Mouse (Mus musculus): Measurements from ENCODE around the gene Crebrf. TPM values are rescaled to one million over a fixed set of nuclear protein-coding genes. Genes with fewer than 3 reads are reported as not detected.

The Crebrf gene
- polyA plus RNA-seq, 1 experiment from 2014 or later: 15.1 TPM

DNA sequence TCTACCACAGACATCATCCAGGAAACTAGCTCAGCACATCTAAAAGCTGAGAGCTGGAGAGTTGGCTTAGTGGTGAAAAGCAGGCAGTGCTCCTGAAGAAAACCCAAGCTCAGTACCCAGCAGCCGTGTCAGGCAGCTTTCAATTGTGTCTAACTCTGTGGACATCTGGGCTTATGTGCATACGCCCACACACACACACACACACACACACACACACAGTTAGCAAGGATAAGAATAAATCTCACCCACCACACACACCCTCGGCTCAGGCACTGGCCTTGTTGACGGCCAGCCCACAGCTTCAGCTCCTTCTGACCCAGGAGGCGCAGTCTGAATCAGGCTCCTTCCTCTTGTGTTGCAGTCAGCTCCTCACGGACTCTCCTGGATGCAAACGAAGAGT is 76.1 kb downstream of the Crebrf start:
- Histone ChIP-seq H3K27me3 (ENCODE audit: control insufficient read depth, insufficient read depth, low read length) (no peaks in the 10 kb centered on the region), H3K4me3 (ENCODE audit: low read depth, low read length) (no peak overlapping the region), H3K9ac (replicated peaks; ENCODE audit: low read depth, low read length) (no peak overlapping the region), H3K27ac (ENCODE audit: low read depth, low read length) (no peak overlapping the region), H3K9me3 (ENCODE audit: control insufficient read depth, low read length) (no peaks in the 10 kb centered on the region), H3K36me3 (ENCODE audit: control insufficient read depth, insufficient read depth, low read length) (peaks cover 44% of the 10 kb centered on the region), H3K4me2 (ENCODE audit: low read depth, low read length) (no peak overlapping the region), H3K4me1 (ENCODE audit: control insufficient read depth, insufficient read depth, low read length) (no peaks in the 10 kb centered on the region)
- no peak for ATAC-seq (ENCODE audit: low read depth)
- WGBS: 84% methylated on average over 7 of the region's 7 CpGs

DNA sequence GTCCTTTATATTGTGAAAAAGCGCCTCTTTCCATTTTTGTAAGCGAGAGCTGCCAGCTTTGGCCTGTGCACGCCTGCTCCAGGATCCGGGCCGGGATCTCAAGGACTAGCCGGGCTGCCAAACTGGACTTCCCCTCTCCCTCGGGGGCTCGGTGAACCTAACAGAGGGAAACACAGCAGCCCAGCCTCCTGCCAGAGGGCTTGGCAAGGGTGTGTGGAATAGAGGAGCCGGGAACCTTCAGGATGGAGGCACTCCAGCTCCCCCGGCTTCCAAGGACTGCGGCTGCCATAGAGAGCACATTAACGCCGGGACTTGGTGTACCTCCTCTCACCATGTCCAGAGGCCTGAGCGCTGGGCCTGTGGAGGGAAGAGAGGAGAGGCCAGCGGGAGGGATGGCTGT is 76.6 kb downstream of the Crebrf start:
- Histone ChIP-seq H3K4me1 (ENCODE audit: control insufficient read depth, insufficient read depth, low read length) (no peaks in the 10 kb centered on the region), H3K36me3 (ENCODE audit: control insufficient read depth, insufficient read depth, low read length) (peaks cover 41% of the 10 kb centered on the region), H3K9ac (replicated peaks; ENCODE audit: low read depth, low read length) (no peak overlapping the region), H3K4me3 (ENCODE audit: low read depth, low read length) (no peak overlapping the region), H3K27me3 (ENCODE audit: control insufficient read depth, insufficient read depth, low read length) (no peaks in the 10 kb centered on the region), H3K9me3 (ENCODE audit: control insufficient read depth, low read length) (no peaks in the 10 kb centered on the region), H3K27ac (ENCODE audit: low read depth, low read length) (no peak overlapping the region), H3K4me2 (ENCODE audit: low read depth, low read length) (no peak overlapping the region)
- 92% methylated on average over 15 of the region's 15 CpGs for WGBS
- no peak for ATAC-seq (ENCODE audit: low read depth)

DNA sequence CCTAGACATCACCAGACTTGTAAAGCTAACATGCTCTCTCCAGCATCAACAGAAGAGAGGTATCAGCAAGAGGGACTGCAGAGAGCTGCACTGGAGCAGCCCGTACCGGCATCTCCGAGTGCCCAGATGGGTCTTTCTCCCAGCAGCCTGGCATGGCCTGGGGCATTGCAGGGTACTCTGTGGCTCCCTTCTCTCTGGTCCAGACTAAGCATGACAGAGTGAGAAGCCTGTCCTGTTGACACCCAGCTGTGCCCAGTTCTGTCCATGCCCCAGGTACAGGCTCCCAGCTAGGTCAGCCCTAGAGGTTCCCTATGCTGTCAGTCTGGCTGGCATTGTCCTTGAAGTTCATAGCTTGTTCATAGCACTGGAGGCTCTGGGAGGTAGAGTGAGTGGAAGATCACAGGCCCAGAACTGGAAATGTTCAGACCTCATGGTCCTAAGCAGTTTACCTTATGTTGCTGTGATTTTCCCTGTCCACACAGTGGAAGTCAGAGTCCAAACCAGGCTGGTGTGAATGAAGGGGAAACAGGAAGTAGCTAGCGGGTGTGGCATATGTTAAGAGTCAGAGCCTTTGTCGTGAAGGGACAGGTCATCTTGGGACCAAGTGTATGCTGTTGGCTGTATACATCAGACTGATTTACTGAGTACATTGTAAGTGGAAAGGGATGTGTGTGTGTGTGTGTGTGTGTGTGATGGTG is 77.8 kb downstream of the Crebrf start:
- no peak overlapping the region for H3K4me3 ChIP-seq (ENCODE audit: low read depth, low read length)
- H3K27me3 ChIP-seq (ENCODE audit: control insufficient read depth, insufficient read depth, low read length): no peaks in the 10 kb centered on the region
- H3K4me1 ChIP-seq (ENCODE audit: control insufficient read depth, insufficient read depth, low read length): no peaks in the 10 kb centered on the region
- 91% methylated on average over 5 of the region's 5 CpGs for WGBS
- H3K27ac ChIP-seq (ENCODE audit: low read depth, low read length): no peak overlapping the region
- no peak overlapping the region for H3K4me2 ChIP-seq (ENCODE audit: low read depth, low read length)
- peaks cover 35% of the 10 kb centered on the region for H3K36me3 ChIP-seq (ENCODE audit: control insufficient read depth, insufficient read depth, low read length)
- H3K9me3 ChIP-seq (ENCODE audit: control insufficient read depth, low read length): no peaks in the 10 kb centered on the region
- ATAC-seq (ENCODE audit: low read depth): no peak
- H3K9ac ChIP-seq (replicated peaks; ENCODE audit: low read depth, low read length): no peak overlapping the region

DNA sequence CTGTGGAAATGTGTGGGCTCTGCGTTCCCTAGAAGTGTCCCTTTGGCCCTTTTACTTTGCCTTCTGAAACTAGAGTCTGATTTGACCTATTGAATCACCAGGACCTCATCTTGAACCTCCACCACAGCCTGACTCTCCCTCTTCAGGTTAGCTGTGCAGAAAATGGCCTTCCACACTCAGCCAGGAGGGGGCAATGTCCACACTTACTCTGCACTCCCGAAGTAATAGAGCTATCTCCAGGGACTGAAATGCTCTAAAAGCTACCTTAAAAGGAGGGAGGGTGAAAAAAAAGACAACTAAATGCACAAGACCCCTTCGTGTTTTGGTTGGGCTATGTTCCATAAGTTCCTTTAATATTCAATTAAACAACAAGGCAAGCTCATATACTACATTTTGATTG is 79.3 kb downstream of the Crebrf start:
- H3K9me3 ChIP-seq (ENCODE audit: control insufficient read depth, low read length): no peaks in the 10 kb centered on the region
- H3K4me1 ChIP-seq (ENCODE audit: control insufficient read depth, insufficient read depth, low read length): no peaks in the 10 kb centered on the region
- 19% methylated on average over 3 of the region's 3 CpGs for WGBS
- H3K4me2 ChIP-seq (ENCODE audit: low read depth, low read length): no peak overlapping the region
- no peak overlapping the region for H3K27ac ChIP-seq (ENCODE audit: low read depth, low read length)
- no peak overlapping the region for H3K4me3 ChIP-seq (ENCODE audit: low read depth, low read length)
- no peak for ATAC-seq (ENCODE audit: low read depth)
- H3K36me3 ChIP-seq (ENCODE audit: control insufficient read depth, insufficient read depth, low read length): peaks cover 23% of the 10 kb centered on the region
- H3K27me3 ChIP-seq (ENCODE audit: control insufficient read depth, insufficient read depth, low read length): no peaks in the 10 kb centered on the region
- H3K9ac ChIP-seq (replicated peaks; ENCODE audit: low read depth, low read length): no peak overlapping the region

- Histone ChIP-seq H3K27ac (ENCODE audit: low read depth, low read length) (no peak overlapping the region), H3K36me3 (ENCODE audit: control insufficient read depth, insufficient read depth, low read length) (peaks cover 17% of the 10 kb centered on the region), H3K4me2 (ENCODE audit: low read depth, low read length) (no peak overlapping the region), H3K9me3 (ENCODE audit: control insufficient read depth, low read length) (no peaks in the 10 kb centered on the region), H3K4me1 (ENCODE audit: control insufficient read depth, insufficient read depth, low read length) (no peaks in the 10 kb centered on the region), H3K27me3 (ENCODE audit: control insufficient read depth, insufficient read depth, low read length) (no peaks in the 10 kb centered on the region), H3K4me3 (ENCODE audit: low read depth, low read length) (no peak overlapping the region), H3K9ac (replicated peaks; ENCODE audit: low read depth, low read length) (no peak overlapping the region)
- WGBS: 80% methylated on average over 7 of the region's 7 CpGs
- no peak for ATAC-seq (ENCODE audit: low read depth)
Observed at GRCm38 (mm10) chr17:26795386-26795785, 79.9 kb downstream of the Crebrf start.

- no peaks in the 10 kb centered on the region for H3K9me3 ChIP-seq (ENCODE audit: control insufficient read depth, low read length)
- ATAC-seq (ENCODE audit: low read depth): no peak
- no peak overlapping the region for H3K9ac ChIP-seq (replicated peaks; ENCODE audit: low read depth, low read length)
- H3K27ac ChIP-seq (ENCODE audit: low read depth, low read length): no peak overlapping the region
- no peaks in the 10 kb centered on the region for H3K27me3 ChIP-seq (ENCODE audit: control insufficient read depth, insufficient read depth, low read length)
- no peak overlapping the region for H3K4me2 ChIP-seq (ENCODE audit: low read depth, low read length)
- 79% methylated on average over 6 of the region's 6 CpGs for WGBS
- H3K36me3 ChIP-seq (ENCODE audit: control insufficient read depth, insufficient read depth, low read length): no peaks in the 10 kb centered on the region; the same call in 1 of the 2 replicates
- H3K4me3 ChIP-seq (ENCODE audit: low read depth, low read length): no peak overlapping the region
- no peaks in the 10 kb centered on the region for H3K4me1 ChIP-seq (ENCODE audit: control insufficient read depth, insufficient read depth, low read length)
Observed at GRCm38 (mm10) chr17:26797379-26798128, 82.1 kb downstream of the Crebrf start.

GRCm38 (mm10) chr17:26802886-26803285 is 87.4 kb downstream of the Crebrf start:
- H3K9ac ChIP-seq (replicated peaks; ENCODE audit: low read depth, low read length): no peak overlapping the region
- H3K4me1 ChIP-seq (ENCODE audit: control insufficient read depth, insufficient read depth, low read length): no peaks in the 10 kb centered on the region
- WGBS: 84% methylated on average over 3 of the region's 3 CpGs
- no peak for ATAC-seq (ENCODE audit: low read depth)
- no peaks in the 10 kb centered on the region for H3K27me3 ChIP-seq (ENCODE audit: control insufficient read depth, insufficient read depth, low read length)
- no peak overlapping the region for H3K4me3 ChIP-seq (ENCODE audit: low read depth, low read length)
- no peaks in the 10 kb centered on the region for H3K9me3 ChIP-seq (ENCODE audit: control insufficient read depth, low read length)
- no peak overlapping the region for H3K4me2 ChIP-seq (ENCODE audit: low read depth, low read length)
- H3K27ac ChIP-seq (ENCODE audit: low read depth, low read length): no peak overlapping the region
- H3K36me3 ChIP-seq (ENCODE audit: control insufficient read depth, insufficient read depth, low read length): no peaks in the 10 kb centered on the region

- Histone ChIP-seq H3K4me2 (ENCODE audit: low read depth, low read length) (no peak overlapping the region), H3K9ac (replicated peaks; ENCODE audit: low read depth, low read length) (no peak overlapping the region), H3K4me1 (ENCODE audit: control insufficient read depth, insufficient read depth, low read length) (no peaks in the 10 kb centered on the region), H3K27me3 (ENCODE audit: control insufficient read depth, insufficient read depth, low read length) (no peaks in the 10 kb centered on the region), H3K9me3 (ENCODE audit: control insufficient read depth, low read length) (no peaks in the 10 kb centered on the region), H3K27ac (ENCODE audit: low read depth, low read length) (no peak overlapping the region), H3K36me3 (ENCODE audit: control insufficient read depth, insufficient read depth, low read length) (no peaks in the 10 kb centered on the region), H3K4me3 (ENCODE audit: low read depth, low read length) (no peak overlapping the region)
- ATAC-seq (ENCODE audit: low read depth): no peak
- WGBS: 79% methylated on average over 2 of the region's 2 CpGs
Observed at GRCm38 (mm10) chr17:26812607-26813006, 97.2 kb downstream of the Crebrf start.

DNA sequence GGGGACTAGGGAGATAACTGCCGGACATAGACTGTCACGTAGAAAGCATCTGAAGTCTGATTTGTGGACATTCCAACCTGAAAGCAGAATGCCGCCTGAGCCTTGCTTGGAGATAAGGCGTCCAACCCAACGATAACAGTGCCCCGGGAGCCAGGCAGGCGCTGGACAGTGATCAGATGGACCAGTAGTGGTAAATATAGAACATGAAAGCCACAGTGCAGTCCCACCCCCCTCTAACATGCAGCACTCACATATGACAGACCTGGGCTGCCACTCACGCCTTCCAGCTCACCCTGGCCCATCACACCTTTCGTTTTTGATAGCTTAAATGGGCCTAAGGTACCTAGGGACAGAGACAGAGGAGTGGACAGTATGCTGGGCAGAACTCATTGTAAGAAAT is 98.0 kb downstream of the Crebrf start:
- no peak for ATAC-seq (ENCODE audit: low read depth)
- no peak overlapping the region for H3K27ac ChIP-seq (ENCODE audit: low read depth, low read length)
- H3K4me3 ChIP-seq (ENCODE audit: low read depth, low read length): no peak overlapping the region
- no peaks in the 10 kb centered on the region for H3K27me3 ChIP-seq (ENCODE audit: control insufficient read depth, insufficient read depth, low read length)
- H3K4me2 ChIP-seq (ENCODE audit: low read depth, low read length): no peak overlapping the region
- no peaks in the 10 kb centered on the region for H3K9me3 ChIP-seq (ENCODE audit: control insufficient read depth, low read length)
- WGBS: 88% methylated on average over 9 of the region's 9 CpGs
- no peaks in the 10 kb centered on the region for H3K36me3 ChIP-seq (ENCODE audit: control insufficient read depth, insufficient read depth, low read length)
- H3K4me1 ChIP-seq (ENCODE audit: control insufficient read depth, insufficient read depth, low read length): no peaks in the 10 kb centered on the region
- H3K9ac ChIP-seq (replicated peaks; ENCODE audit: low read depth, low read length): no peak overlapping the region
